Mouse (Mus musculus): ENCODE data around the gene Nae1.

DNA sequence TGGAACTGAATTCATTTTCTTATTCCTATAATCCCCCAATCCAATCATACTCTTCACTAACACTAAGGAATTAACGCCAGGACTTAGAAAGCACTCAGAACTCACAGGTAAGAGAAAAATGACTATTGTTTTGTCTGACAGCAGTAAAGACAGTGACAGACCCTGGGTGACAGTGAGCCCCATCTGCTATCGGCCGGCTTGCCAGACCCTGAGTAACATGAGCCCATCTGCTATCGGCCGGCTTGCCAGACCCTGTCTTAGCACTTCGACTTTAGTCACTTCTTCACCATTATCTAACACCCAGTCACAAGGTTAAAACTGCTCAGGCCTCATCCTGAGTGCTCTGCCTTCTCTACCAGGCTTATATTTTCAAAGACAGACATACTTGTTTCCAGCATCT is 4.8 kb downstream of the Nae1 start:
- no peak for TF ChIP-seq EP300 (optimal IDR thresholded peaks at IDR 0.05)
- no peak for TF ChIP-seq CTCF (IDR thresholded peaks at IDR 0.05; ENCODE audit: low read depth)
